Mouse (Mus musculus) liver, adult 2 months (tissue): Measurements from ENCODE around the gene H1foo.

Experiments used
- CTCF ChIP-seq: fragments of 200-500 bp; IDR thresholded peaks from 2 replicates; pipeline ENCODE4 v1.5.1; 2011; ENCODE audit warnings: low read depth, low read length, control low read depth
- POLR2A ChIP-seq: fragments of 200-500 bp; IDR thresholded peaks from 2 replicates; pipeline ENCODE4 v1.6.1; 2011; ENCODE audit warnings: low read length, control low read depth; ENCODE audit not compliant: insufficient read depth; ENCODE audit errors: extremely low read depth

DNA sequence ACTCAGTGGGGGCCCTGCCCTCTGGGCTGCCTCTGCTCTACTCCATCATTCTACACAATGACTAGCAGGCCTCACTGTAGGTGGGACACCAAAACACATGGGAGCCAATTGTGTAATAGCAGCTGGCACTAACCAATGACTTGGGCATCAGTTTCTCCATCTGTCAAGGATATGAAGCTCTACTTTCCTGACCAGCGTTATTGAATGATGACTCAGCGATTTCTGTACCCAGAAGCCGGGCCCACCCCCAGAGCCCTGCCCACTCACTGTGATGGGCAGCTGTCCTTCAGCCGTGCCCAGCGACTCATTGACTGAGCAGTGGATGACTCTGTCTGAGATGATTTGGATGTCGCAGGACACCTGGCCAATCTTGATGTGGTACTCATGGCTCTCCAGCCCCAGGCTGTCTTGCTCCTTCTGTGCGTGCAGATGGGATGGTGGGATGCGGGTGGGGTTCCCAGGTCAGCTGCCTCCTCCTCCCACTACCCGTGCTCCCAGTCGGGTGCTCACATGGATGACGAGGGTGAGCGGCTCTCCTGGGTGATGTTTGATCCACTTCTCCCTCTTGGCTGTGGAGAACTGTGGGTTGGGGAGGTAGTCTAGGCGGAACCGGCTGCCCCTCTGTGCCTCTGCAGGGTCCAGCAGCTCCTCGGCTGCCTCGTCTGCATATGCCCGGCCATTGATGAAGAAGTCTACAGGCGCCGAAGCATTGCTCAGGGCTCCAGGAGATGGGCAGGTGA is 21.7 kb downstream of the H1foo start:
- TF ChIP-seq POLR2A (no peak), CTCF (no peak)
